In the genomic region with DNA sequence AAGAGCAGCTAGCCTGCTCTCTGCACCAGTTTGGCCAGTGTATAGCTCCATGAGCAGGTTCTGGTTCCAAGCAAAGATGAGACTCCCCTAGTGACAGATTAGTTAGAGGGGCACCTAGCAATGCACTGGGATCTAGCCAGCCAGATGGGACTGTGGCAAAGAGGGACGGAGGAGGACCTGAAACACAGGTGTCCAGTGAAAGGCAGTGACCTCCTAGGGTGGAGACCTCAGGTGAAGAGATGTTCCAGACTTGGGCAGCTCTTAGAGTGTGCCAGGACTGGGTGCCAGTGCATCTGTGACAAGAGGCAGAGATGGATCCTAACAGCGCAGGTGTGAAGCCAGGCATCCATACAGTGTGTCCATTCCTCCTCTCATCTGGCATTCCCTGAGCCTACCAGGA, we compare ENCODE assay signal across 21 mouse cellular contexts. TPM values are rescaled to one million over a fixed set of nuclear protein-coding genes. Genes with fewer than 3 reads are reported as not detected.
DNase-seq lines count a peak whose midpoint lies in the region; ATAC-seq and TF ChIP-seq lines count a peak whose summit lies in the region.
"Had no signal": no experiment of that assay in that cellular context is flagged by ENCODE, and none has a peak within 500 bp of the region (broad histone marks: within the 10 kb centered on the region; RNA-seq: fewer than 3 reads in every experiment).

No protein-coding gene starts in this region.

- peaks cover 5% of the 10 kb centered on the region for H3K27me3 ChIP-seq in forebrain, embryonic 12.5 days
- H3K27me3 ChIP-seq in forebrain, embryonic 14.5 days (replicated peaks; ENCODE audit: control insufficient read depth, insufficient read depth, low read length) = no peaks in the 10 kb centered on the region
- H3K27me3 ChIP-seq in neural tube, embryonic 13.5 days = peaks cover 9% of the 10 kb centered on the region; the same call in 1 of the 2 replicates

- peak; percentile 36 for DNase-seq in cerebellum, adult 8-10 months
- DNase-seq in cerebellum, postnatal 4 days (ENCODE audit: low spot score in 2 of 2) = no peak
- DNase-seq in forebrain, embryonic 14.5 days (ENCODE audit: low spot score) = no peak
- DNase-seq in layer of hippocampus, adult 2 months (ENCODE audit: low spot score in 2 of 2) = no peak
- no peak for DNase-seq in layer of hippocampus, postnatal 25 days (ENCODE audit: extremely low spot score in 1 of 2, low spot score in 1 of 2)
- no peak for DNase-seq in neural tube, embryonic 10.5 days (ENCODE audit: extremely low spot score, low spot score)
- DNase-seq: adrenal gland, postnatal 14 days; gastrocnemius, postnatal 36 days; heart, adult 11 months; heart, postnatal 36 days; kidney, adult 2 months had no signal

- no peaks in the 10 kb centered on the region for H3K9me3 ChIP-seq in forebrain, embryonic 12.5 days
- H3K9me3 ChIP-seq in forebrain, embryonic 14.5 days (replicated peaks; ENCODE audit: control insufficient read depth, low read length) = no peaks in the 10 kb centered on the region
- no peaks in the 10 kb centered on the region for H3K9me3 ChIP-seq in neural tube, embryonic 13.5 days
- H3K9me3 ChIP-seq: embryonic facial prominence, embryonic 12.5 days; heart, embryonic 13.5 days had no signal

- 0 out of 2 replicates have a peak overlapping the region, but pooled peaks have one; percentile 36 for H3K27ac ChIP-seq in forebrain, embryonic 12.5 days
- H3K27ac ChIP-seq in forebrain, embryonic 14.5 days (ENCODE audit: low read depth, low read length) = no peak overlapping the region
- H3K27ac ChIP-seq in layer of hippocampus, adult 2 months = peak overlapping the region; percentile 99; the same call in 1 of the 2 replicates
- 0 out of 2 replicates have a peak overlapping the region, but pooled peaks have one; percentile 19 for H3K27ac ChIP-seq in neural tube, embryonic 13.5 days (replicated peaks)
- H3K27ac ChIP-seq: embryonic facial prominence, embryonic 12.5 days; heart, embryonic 13.5 days had no signal

- peaks cover 38% of the 10 kb centered on the region for H3K4me1 ChIP-seq in forebrain, embryonic 12.5 days
- peaks cover 15% of the 10 kb centered on the region for H3K4me1 ChIP-seq in forebrain, embryonic 14.5 days (ENCODE audit: control insufficient read depth, insufficient read depth, low read length)
- H3K4me1 ChIP-seq in neural tube, embryonic 13.5 days (replicated peaks) = peaks cover 42% of the 10 kb centered on the region

- H3K36me3 ChIP-seq in forebrain, embryonic 12.5 days (replicated peaks) = peaks cover 12% of the 10 kb centered on the region
- peaks cover 7% of the 10 kb centered on the region; the same call in 1 of the 2 replicates for H3K36me3 ChIP-seq in forebrain, embryonic 14.5 days (ENCODE audit: control insufficient read depth, insufficient read depth, low read length)
- 0 out of 2 replicates have a peak, but pooled peaks cover 13% of the 10 kb centered on the region for H3K36me3 ChIP-seq in neural tube, embryonic 13.5 days
- H3K36me3 ChIP-seq: embryonic facial prominence, embryonic 12.5 days; heart, embryonic 13.5 days had no signal

- no peak for TF ChIP-seq CTCF in layer of hippocampus, adult 2 months (conservative IDR thresholded peaks at IDR 0.05)

- H3K4me2 ChIP-seq in forebrain, embryonic 12.5 days = no peak overlapping the region
- H3K4me2 ChIP-seq in forebrain, embryonic 14.5 days (ENCODE audit: low read length) = no peak overlapping the region
- no peak overlapping the region for H3K4me2 ChIP-seq in neural tube, embryonic 13.5 days
- H3K4me2 ChIP-seq: embryonic facial prominence, embryonic 12.5 days; heart, embryonic 13.5 days had no signal

- 77% methylated on average over 2 of the region's 2 CpGs for WGBS in forebrain, embryonic 12.5 days
- 71% methylated on average over 2 of the region's 2 CpGs for WGBS in forebrain, embryonic 14.5 days
- WGBS in neural tube, embryonic 13.5 days = 84% methylated on average over 2 of the region's 2 CpGs

- H3K9ac ChIP-seq in forebrain, embryonic 12.5 days = no peak overlapping the region
- H3K9ac ChIP-seq in forebrain, embryonic 14.5 days (ENCODE audit: low read length) = no peak overlapping the region
- H3K9ac ChIP-seq in neural tube, embryonic 13.5 days = no peak overlapping the region
- H3K9ac ChIP-seq: embryonic facial prominence, embryonic 12.5 days; heart, embryonic 13.5 days had no signal

- H3K4me3 ChIP-seq in forebrain, embryonic 12.5 days (replicated peaks) = no peak overlapping the region
- H3K4me3 ChIP-seq in forebrain, embryonic 14.5 days (ENCODE audit: low read depth, low read length) = no peak overlapping the region
- H3K4me3 ChIP-seq in layer of hippocampus, adult 2 months = no peak overlapping the region
- no peak overlapping the region for H3K4me3 ChIP-seq in neural tube, embryonic 13.5 days
- H3K4me3 ChIP-seq: embryonic facial prominence, embryonic 12.5 days; heart, embryonic 13.5 days had no signal

- no peak for ATAC-seq in forebrain, embryonic 12.5 days (ENCODE audit: low FRiP score)
- no peak for ATAC-seq in forebrain, embryonic 14.5 days
- ATAC-seq in neural tube, embryonic 13.5 days (ENCODE audit: low read depth) = no peak
- ATAC-seq: activated CD4-positive, CD25-positive, alpha-beta regulatory T cell, adult 4 months; intestine, embryonic 16.5 days; Patski had no signal

RNA-seq across cellular contexts. Expression of a gene that starts 10.9 kb away (rescaled TPM):
- 10.6 and 12.0 TPM in 2 replicates for polyA plus RNA-seq in forebrain, embryonic 12.5 days (2016; fragmentation: Nextera tagmentation; extraction: Ambion mirVana)
- 20.8 and 22.1 TPM in 2 replicates for polyA plus RNA-seq in forebrain, embryonic 14.5 days (2014; fragmentation: Nextera tagmentation; extraction: Ambion mirVana)
- 100 to 1,000 TPM; 318 to 334 TPM for total RNA-seq in layer of hippocampus, adult 2 months (2021)
- 100 to 1,000 TPM; 322 to 333 TPM for total RNA-seq in layer of hippocampus, postnatal 25 days (2021)
- polyA plus RNA-seq in neural tube, embryonic 13.5 days (2015; fragmentation: Nextera tagmentation; extraction: Ambion mirVana) = 11.3 and 13.3 TPM in 2 replicates
- polyA plus RNA-seq: activated CD4-positive, CD25-positive, alpha-beta regulatory T cell, adult 4 months had no signal

RNA-seq across cellular contexts. Expression of a gene that starts 25.5 kb away (rescaled TPM):
- polyA plus RNA-seq in forebrain, embryonic 12.5 days (2016; fragmentation: Nextera tagmentation; extraction: Ambion mirVana) = 4.8 TPM in 2 replicates
- 5.3 TPM in 2 replicates for polyA plus RNA-seq in forebrain, embryonic 14.5 days (2014; fragmentation: Nextera tagmentation; extraction: Ambion mirVana)
- 10 to 100 TPM; 12.2 to 18.1 TPM for total RNA-seq in layer of hippocampus, adult 2 months (2021)
- 10 to 100 TPM; 10.9 to 13.2 TPM for total RNA-seq in layer of hippocampus, postnatal 25 days (2021)
- 1.6 and 2.9 TPM in 2 replicates for polyA plus RNA-seq in neural tube, embryonic 13.5 days (2015; fragmentation: Nextera tagmentation; extraction: Ambion mirVana)
- total RNA-seq: adrenal gland, adult 18-20 months; CH12.LX; gastrocnemius, postnatal 36 days had no signal
- polyA plus RNA-seq: activated CD4-positive, CD25-positive, alpha-beta regulatory T cell, adult 4 months; Patski had no signal

RNA-seq across cellular contexts. Expression of a gene that starts 28.1 kb away (rescaled TPM):
- polyA plus RNA-seq in forebrain, embryonic 12.5 days (2016; fragmentation: Nextera tagmentation; extraction: Ambion mirVana) = 47.2 and 56.8 TPM in 2 replicates
- 49.3 and 50.5 TPM in 2 replicates for polyA plus RNA-seq in forebrain, embryonic 14.5 days (2014; fragmentation: Nextera tagmentation; extraction: Ambion mirVana)
- total RNA-seq in layer of hippocampus, adult 2 months (2021) = 10 to 100 TPM; 91.3 to 92.0 TPM
- 100 to 1,000 TPM; 102 to 107 TPM for total RNA-seq in layer of hippocampus, postnatal 25 days (2021)
- 49.9 and 54.3 TPM in 2 replicates for polyA plus RNA-seq in neural tube, embryonic 13.5 days (2015; fragmentation: Nextera tagmentation; extraction: Ambion mirVana)

RNA-seq across cellular contexts. Expression of a gene that starts 54.1 kb away (rescaled TPM):
- 0.86 and 1.5 TPM in 2 replicates for polyA plus RNA-seq in forebrain, embryonic 12.5 days (2016; fragmentation: Nextera tagmentation; extraction: Ambion mirVana)
- polyA plus RNA-seq in forebrain, embryonic 14.5 days (2014; fragmentation: Nextera tagmentation; extraction: Ambion mirVana) = 0.63 and 0.86 TPM in 2 replicates
- 1 to 10 TPM; 3.0 to 3.3 TPM for total RNA-seq in layer of hippocampus, adult 2 months (2021)
- 1 to 10 TPM; 3.8 to 4.1 TPM for total RNA-seq in layer of hippocampus, postnatal 25 days (2021)
- polyA plus RNA-seq in neural tube, embryonic 13.5 days (2015; fragmentation: Nextera tagmentation; extraction: Ambion mirVana) = 1.0 and 1.5 TPM in 2 replicates
- total RNA-seq: gastrocnemius, adult 8-10 months; gastrocnemius, postnatal 36 days had no signal

RNA-seq across cellular contexts. Expression of a gene that starts 55.8 kb away (rescaled TPM):
- 5.5 and 6.6 TPM in 2 replicates for polyA plus RNA-seq in forebrain, embryonic 12.5 days (2016; fragmentation: Nextera tagmentation; extraction: Ambion mirVana)
- 19.0 and 25.3 TPM in 2 replicates for polyA plus RNA-seq in forebrain, embryonic 14.5 days (2014; fragmentation: Nextera tagmentation; extraction: Ambion mirVana)
- total RNA-seq in layer of hippocampus, adult 2 months (2021) = 10 to 100 TPM; 89.4 to 95.9 TPM
- 10 to 100 TPM; 91.3 to 92.1 TPM for total RNA-seq in layer of hippocampus, postnatal 25 days (2021)
- 24.9 and 28.4 TPM in 2 replicates for polyA plus RNA-seq in neural tube, embryonic 13.5 days (2015; fragmentation: Nextera tagmentation; extraction: Ambion mirVana)
- polyA plus RNA-seq: activated CD4-positive, CD25-positive, alpha-beta regulatory T cell, adult 4 months had no signal
